Mouse (Mus musculus): Measurements from ENCODE around the gene Fam53a. TPM values are rescaled to one million over a fixed set of nuclear protein-coding genes. Genes with fewer than 3 reads are reported as not detected.
A peak's percentile ranks its signal among the peaks of the same experiment; 100 is the strongest.

The Fam53a gene
- polyA plus RNA-seq (2016; fragmentation: Nextera tagmentation; extraction: Ambion mirVana) = 72.9 and 74.6 TPM in 2 replicates

DNA sequence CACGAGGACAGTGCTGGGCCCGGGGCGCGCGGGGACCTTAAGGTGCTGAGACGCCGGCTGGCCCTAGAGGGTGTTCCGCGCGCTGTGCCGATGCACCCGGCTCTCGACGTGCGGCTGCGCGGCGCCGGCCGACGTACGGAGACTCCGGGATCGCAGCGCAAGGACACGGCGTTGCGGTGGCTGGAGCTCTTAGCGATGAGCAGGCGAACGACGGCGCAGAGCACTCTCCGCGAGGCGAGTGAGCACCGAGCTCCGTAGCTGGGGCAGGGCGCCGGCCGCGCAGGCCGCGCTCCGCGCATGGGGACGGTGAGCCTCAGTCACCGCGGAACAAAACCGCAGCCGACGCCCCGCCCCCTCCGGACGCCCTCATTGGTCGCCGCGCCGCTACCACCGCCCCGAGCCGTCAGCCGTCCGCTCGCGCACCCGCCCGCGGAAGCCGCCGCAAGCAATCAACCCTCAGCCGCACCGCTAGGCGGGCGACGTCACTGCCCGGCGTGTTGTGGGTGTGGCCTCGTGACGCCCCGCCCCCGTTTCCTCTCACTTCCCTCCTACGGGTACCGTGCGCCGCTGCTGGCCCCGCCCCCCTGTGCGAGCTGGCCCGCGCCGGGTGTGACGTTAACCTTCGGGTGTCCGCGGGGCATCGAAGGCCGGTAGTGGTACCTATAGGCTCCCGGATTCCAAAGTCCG lies at the start of gene Fam53a, which contains the start of gene Gm9903:
TSS of gene Fam53a (minus strand) at position 335 of the 687 bp plus-strand sequence.
TSS of gene Gm9903 (plus strand) at position 625 of the 687 bp plus-strand sequence.
- WGBS = under 1% methylated on average over 94 of the region's 99 CpGs
- H3K4me1 ChIP-seq = peaks cover 17% of the 10 kb centered on the region

GRCm38 (mm10) chr5:33678244-33678643 lies 48.8 kb upstream of the Fam53a start:
- no peak for ATAC-seq (ENCODE audit: insufficient number of reproducible peaks, insufficient read depth, low FRiP score, low TSS enrichment)
- WGBS = 84% methylated on average over 5 of the region's 5 CpGs

More for the DNA sequence above, at the start of gene Fam53a, which contains the start of gene Gm9903:
- H3K9ac ChIP-seq = peak within 1 kb of the TSS; percentile 79
- H3K27me3 ChIP-seq = no peaks in the 10 kb centered on the region
- H3K36me3 ChIP-seq = 0 out of 2 replicates have a peak, but pooled peaks cover under 1% of the 10 kb centered on the region
- H3K27ac ChIP-seq = peak within 1 kb of the TSS; percentile 89
- ATAC-seq (ENCODE audit: insufficient number of reproducible peaks, insufficient read depth, low FRiP score, low TSS enrichment) = peak; percentile 94
- H3K4me3 ChIP-seq = peak within 1 kb of the TSS; percentile 81
- no peaks in the 10 kb centered on the region for H3K9me3 ChIP-seq
- H3K4me2 ChIP-seq (replicated peaks) = peak within 1 kb of the TSS; percentile 78

DNA sequence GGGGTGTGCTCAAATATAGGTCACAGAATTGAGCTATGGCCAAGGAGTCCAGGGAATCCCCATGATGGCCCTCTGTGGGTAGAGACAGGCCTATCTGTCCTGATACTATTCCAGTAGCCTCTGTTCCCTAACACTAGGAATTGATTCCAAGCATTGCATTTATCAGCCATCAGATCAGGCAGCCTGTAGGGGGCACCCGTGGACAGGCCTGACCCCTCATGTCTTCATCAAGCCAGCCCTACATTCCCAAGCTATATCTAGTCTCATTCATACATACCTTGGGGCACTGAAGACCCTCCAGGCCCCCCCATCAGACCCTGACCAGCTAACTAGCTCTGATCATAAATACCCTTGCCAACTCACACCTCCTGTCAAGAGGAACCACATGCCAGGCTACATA lies 46.5 kb upstream of the Fam53a start:
- 0% methylated on average over 1 of the region's 1 CpGs for WGBS
- H3K27me3 ChIP-seq = no peaks in the 10 kb centered on the region
- no peaks in the 10 kb centered on the region for H3K4me1 ChIP-seq
- no peak overlapping the region for H3K4me3 ChIP-seq
- H3K36me3 ChIP-seq = peaks cover 24% of the 10 kb centered on the region
- 0 out of 2 replicates have a peak, but pooled peaks have one; percentile 16 for ATAC-seq (ENCODE audit: insufficient number of reproducible peaks, insufficient read depth, low FRiP score, low TSS enrichment)
- H3K9me3 ChIP-seq = no peaks in the 10 kb centered on the region
- no peak overlapping the region for H3K4me2 ChIP-seq (replicated peaks)
- H3K9ac ChIP-seq = no peak overlapping the region
- no peak overlapping the region for H3K27ac ChIP-seq

More at GRCm38 (mm10) chr5:33678244-33678643, 48.8 kb upstream of the Fam53a start:
- Histone ChIP-seq H3K4me3 (no peak overlapping the region), H3K27ac (no peak overlapping the region), H3K4me2 (replicated peaks) (no peak overlapping the region), H3K9ac (no peak overlapping the region), H3K9me3 (no peaks in the 10 kb centered on the region), H3K36me3 (peaks cover 3% of the 10 kb centered on the region; the same call in 1 of the 2 replicates), H3K27me3 (no peaks in the 10 kb centered on the region), H3K4me1 (no peaks in the 10 kb centered on the region)

GRCm38 (mm10) chr5:33674439-33674838 lies 45.0 kb upstream of the Fam53a start:
- H3K36me3 ChIP-seq = peaks cover 38% of the 10 kb centered on the region
- ATAC-seq (ENCODE audit: insufficient number of reproducible peaks, insufficient read depth, low FRiP score, low TSS enrichment) = no peak

DNA sequence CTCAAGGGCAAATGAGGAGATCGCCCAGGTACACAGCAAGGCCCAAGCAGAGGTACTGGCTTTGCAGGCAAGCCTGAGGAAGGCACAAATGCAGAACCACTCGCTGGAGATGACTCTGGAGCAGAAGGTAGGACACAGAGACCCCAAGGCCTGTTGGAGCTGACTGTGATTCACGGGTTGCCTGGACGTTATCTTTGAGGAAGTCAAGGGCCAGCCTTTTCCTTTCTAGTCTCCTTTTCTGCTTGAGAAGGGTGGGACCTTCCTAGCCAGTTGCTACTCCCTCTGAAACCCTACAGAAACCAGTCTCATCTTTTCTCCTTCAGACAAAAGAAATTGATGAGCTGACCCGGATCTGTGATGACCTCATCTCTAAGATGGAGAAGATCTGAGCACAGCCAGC lies 42.2 kb upstream of the Fam53a start:
- H3K9ac ChIP-seq = no peak overlapping the region
- H3K27me3 ChIP-seq = no peaks in the 10 kb centered on the region
- no peak overlapping the region for H3K4me2 ChIP-seq (replicated peaks)
- 85% methylated on average over 5 of the region's 5 CpGs for WGBS
- no peak for ATAC-seq (ENCODE audit: insufficient number of reproducible peaks, insufficient read depth, low FRiP score, low TSS enrichment)
- no peaks in the 10 kb centered on the region for H3K4me1 ChIP-seq
- no peak overlapping the region for H3K4me3 ChIP-seq
- H3K27ac ChIP-seq = no peak overlapping the region
- peaks cover 66% of the 10 kb centered on the region for H3K36me3 ChIP-seq
- no peaks in the 10 kb centered on the region for H3K9me3 ChIP-seq

More at GRCm38 (mm10) chr5:33674439-33674838, 45.0 kb upstream of the Fam53a start:
- Histone ChIP-seq H3K9me3 (no peaks in the 10 kb centered on the region), H3K9ac (no peak overlapping the region), H3K4me1 (no peaks in the 10 kb centered on the region), H3K27ac (peak overlapping the region; percentile 9; the same call in 1 of the 2 replicates), H3K4me2 (replicated peaks) (no peak overlapping the region), H3K27me3 (no peaks in the 10 kb centered on the region), H3K4me3 (no peak overlapping the region)
- WGBS = 52% methylated on average over 3 of the region's 3 CpGs

DNA sequence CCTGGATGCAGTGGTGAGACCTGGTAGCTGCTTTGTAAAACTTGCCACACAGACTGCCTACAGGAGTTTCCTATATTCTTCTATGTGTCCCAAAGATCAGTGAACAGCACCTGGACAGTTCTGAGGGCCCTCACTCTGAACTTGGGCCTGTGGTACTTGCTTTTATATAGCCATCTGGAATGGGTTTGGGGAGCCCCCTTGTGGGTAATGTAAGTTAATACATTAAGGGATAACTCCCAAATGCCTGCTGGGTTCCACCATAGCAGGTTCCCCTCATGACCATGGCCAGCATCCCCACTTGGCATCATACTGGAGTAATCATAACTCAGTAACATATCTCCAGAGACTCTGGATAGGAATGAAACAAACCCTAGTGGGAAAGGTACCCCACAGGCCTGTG lies 38.8 kb upstream of the Fam53a start:
- 0 out of 2 replicates have a peak, but pooled peaks have one; percentile 15 for ATAC-seq (ENCODE audit: insufficient number of reproducible peaks, insufficient read depth, low FRiP score, low TSS enrichment)
- no peak overlapping the region for H3K4me3 ChIP-seq
- no peaks in the 10 kb centered on the region for H3K27me3 ChIP-seq
- H3K4me2 ChIP-seq (replicated peaks) = no peak overlapping the region
- H3K36me3 ChIP-seq = peaks cover 85% of the 10 kb centered on the region
- no peak overlapping the region for H3K9ac ChIP-seq
- no peak overlapping the region for H3K27ac ChIP-seq
- no peaks in the 10 kb centered on the region for H3K9me3 ChIP-seq
- no peaks in the 10 kb centered on the region for H3K4me1 ChIP-seq

DNA sequence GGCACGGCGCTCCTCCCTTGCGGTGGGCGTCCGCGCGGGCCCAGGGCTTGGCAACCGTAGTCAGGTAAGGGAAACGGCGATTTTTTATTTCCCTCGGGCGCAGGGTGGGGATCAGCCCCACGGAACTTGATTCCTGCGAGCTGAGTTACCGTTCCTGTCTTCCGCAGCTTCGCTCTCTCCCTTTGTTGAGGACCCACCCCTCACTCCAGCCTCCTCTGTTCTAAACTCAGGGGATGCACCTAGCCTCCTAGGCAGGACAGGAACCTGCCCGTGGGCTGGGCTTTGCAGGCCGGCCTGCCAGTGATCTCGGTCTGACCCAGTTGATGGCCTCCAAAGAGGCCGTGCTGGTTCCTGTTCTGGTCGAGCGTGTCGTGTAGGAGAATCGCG lies 29.2 kb upstream of the Fam53a start:
- H3K27me3 ChIP-seq = no peaks in the 10 kb centered on the region
- peak; percentile 0; the same call in 1 of the 2 replicates for ATAC-seq (ENCODE audit: insufficient number of reproducible peaks, insufficient read depth, low FRiP score, low TSS enrichment)
- under 1% methylated on average over 26 of the region's 26 CpGs for WGBS
- peaks cover 29% of the 10 kb centered on the region for H3K4me1 ChIP-seq
- peak overlapping the region; percentile 94 for H3K4me2 ChIP-seq (replicated peaks)
- H3K27ac ChIP-seq = peak overlapping the region; percentile 93
- H3K36me3 ChIP-seq = peaks cover 38% of the 10 kb centered on the region
- H3K4me3 ChIP-seq = peak overlapping the region; percentile 71
- no peaks in the 10 kb centered on the region for H3K9me3 ChIP-seq
- peak overlapping the region; percentile 88 for H3K9ac ChIP-seq

GRCm38 (mm10) chr5:33657787-33658663 lies 28.6 kb upstream of the Fam53a start, which contains the start of the genes Tacc3 and Tmem129:
TSS of gene Tacc3 (plus strand) at chr5:33658128.
TSS of gene Tmem129 (minus strand) at chr5:33658416.
- WGBS = under 1% methylated on average over 60 of the region's 60 CpGs
- Histone ChIP-seq H3K9ac (peak within 1 kb of the TSS; percentile 88), H3K4me2 (replicated peaks) (peak within 1 kb of the TSS; percentile 94), H3K4me1 (peaks cover 34% of the 10 kb centered on the region), H3K27ac (peak within 1 kb of the TSS; percentile 93), H3K4me3 (peak within 1 kb of the TSS; percentile 71), H3K27me3 (no peaks in the 10 kb centered on the region), H3K9me3 (no peaks in the 10 kb centered on the region), H3K36me3 (peaks cover 40% of the 10 kb centered on the region)
- ATAC-seq (ENCODE audit: insufficient number of reproducible peaks, insufficient read depth, low FRiP score, low TSS enrichment) = peak; percentile 97

GRCm38 (mm10) chr5:33657251-33657786 lies 27.9 kb upstream of the Fam53a start:
- H3K4me1 ChIP-seq = peaks cover 37% of the 10 kb centered on the region
- ATAC-seq (ENCODE audit: insufficient number of reproducible peaks, insufficient read depth, low FRiP score, low TSS enrichment) = peak; percentile 10
- WGBS = under 1% methylated on average over 32 of the region's 32 CpGs

DNA sequence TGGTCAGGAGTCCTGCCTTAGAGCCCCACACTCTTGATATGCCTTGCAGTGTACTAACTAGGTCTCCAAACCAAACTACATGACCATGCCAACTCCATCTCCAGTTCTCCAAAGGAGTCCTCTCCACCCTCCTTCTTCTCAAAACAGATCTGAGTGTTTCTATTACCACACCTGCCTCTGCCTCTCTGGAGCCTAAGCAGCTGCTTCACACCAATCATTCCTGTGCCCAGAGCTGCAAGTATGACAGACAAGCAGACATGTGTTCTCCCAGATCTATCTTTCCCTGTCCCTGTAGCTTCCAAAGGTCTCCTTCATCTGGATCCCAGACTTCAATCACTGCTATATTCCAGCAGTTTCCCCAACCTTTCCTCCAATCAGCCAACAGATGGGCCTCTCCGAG lies 27.3 kb upstream of the Fam53a start:
- no peak for ATAC-seq (ENCODE audit: insufficient number of reproducible peaks, insufficient read depth, low FRiP score, low TSS enrichment)
- peak overlapping the region; percentile 93; the same call in 1 of the 2 replicates for H3K27ac ChIP-seq

More at GRCm38 (mm10) chr5:33657251-33657786, 27.9 kb upstream of the Fam53a start:
- peak overlapping the region; percentile 88 for H3K9ac ChIP-seq
- H3K4me3 ChIP-seq = peak overlapping the region; percentile 71
- peak overlapping the region; percentile 94 for H3K4me2 ChIP-seq (replicated peaks)
- H3K27me3 ChIP-seq = no peaks in the 10 kb centered on the region
- no peaks in the 10 kb centered on the region for H3K9me3 ChIP-seq
- peaks cover 35% of the 10 kb centered on the region for H3K36me3 ChIP-seq
- H3K27ac ChIP-seq = peak overlapping the region; percentile 93

DNA sequence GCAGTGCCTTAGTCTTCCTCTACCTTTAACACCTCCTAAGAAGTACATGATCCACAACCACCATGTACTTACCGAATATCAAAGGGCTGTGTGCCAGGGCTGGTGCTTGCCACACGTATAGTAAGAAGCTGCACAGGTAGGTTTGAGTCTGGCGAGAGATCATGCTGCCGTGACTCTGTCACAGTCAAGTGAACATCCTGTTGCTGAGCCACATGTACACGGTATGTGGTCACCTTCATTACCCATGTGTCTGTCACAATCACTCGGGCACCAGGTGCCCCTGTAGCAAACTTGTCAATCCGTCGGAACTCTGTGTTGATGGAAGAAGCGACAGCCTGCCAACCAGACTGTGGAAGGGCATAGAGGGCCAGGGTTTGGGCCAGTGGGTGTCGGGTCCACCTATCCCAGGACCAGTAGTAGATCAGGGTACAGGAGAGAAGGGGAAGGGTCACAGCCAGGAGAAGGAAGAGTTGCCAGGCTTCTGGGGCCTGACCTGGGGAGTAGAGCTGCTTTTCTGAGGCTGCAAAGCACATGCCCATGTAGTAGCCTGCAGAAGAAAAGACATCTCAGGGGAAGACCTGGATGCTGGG lies 25.9 kb upstream of the Fam53a start:
- no peak for ATAC-seq (ENCODE audit: insufficient number of reproducible peaks, insufficient read depth, low FRiP score, low TSS enrichment)
- H3K27ac ChIP-seq = no peak overlapping the region
- H3K36me3 ChIP-seq = peaks cover 16% of the 10 kb centered on the region; the same call in 1 of the 2 replicates
- H3K27me3 ChIP-seq = no peaks in the 10 kb centered on the region
- peaks cover 46% of the 10 kb centered on the region for H3K4me1 ChIP-seq
- H3K9ac ChIP-seq = no peak overlapping the region
- 93% methylated on average over 10 of the region's 10 CpGs for WGBS
- H3K9me3 ChIP-seq = no peaks in the 10 kb centered on the region
- H3K4me3 ChIP-seq = no peak overlapping the region
- H3K4me2 ChIP-seq (replicated peaks) = no peak overlapping the region

More for the DNA sequence above, 27.3 kb upstream of the Fam53a start:
- Histone ChIP-seq H3K9me3 (no peaks in the 10 kb centered on the region), H3K9ac (peak overlapping the region; percentile 88), H3K4me3 (peak overlapping the region; percentile 71), H3K27me3 (no peaks in the 10 kb centered on the region), H3K4me1 (peaks cover 37% of the 10 kb centered on the region), H3K4me2 (replicated peaks) (peak overlapping the region; percentile 94), H3K36me3 (peaks cover 29% of the 10 kb centered on the region)
- 48% methylated on average over 1 of the region's 1 CpGs for WGBS

Measured in embryonic facial prominence, embryonic 12.5 days (tissue).